Mouse (Mus musculus): ENCODE results near the gene Map7d1.

DNA sequence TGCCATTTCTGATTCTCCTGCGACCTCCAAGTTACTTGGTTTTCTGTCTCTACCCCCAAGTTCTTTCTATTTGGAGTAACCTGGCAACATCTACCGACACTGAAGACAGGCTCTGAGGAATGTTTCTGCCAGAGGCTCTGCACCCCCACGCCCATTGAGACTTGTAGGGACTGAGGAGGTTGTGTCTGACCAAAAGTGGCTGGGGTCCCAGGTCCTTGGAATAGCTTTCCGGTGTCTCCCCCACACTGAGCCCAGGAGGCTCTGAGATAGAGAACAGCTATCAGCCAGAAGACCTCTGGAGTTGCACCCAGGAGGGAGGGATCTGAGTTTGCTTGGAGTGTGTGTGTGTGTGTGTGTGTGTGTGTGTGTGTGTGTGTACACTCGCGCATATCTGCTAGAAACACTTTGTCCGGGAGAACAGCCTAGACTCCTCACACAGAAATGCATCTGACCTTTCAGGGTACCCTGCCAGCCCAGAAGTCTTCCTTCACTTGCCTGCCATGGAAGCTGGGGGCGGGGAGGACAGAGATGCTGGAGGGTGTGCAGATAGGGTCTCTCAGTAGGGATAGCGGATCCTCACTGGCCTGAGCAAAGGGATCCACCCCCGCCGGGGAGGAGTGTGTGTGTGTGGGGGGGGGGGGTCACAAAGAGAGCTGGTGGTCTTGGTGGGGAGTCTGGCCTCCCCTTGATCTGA lies 31.3 kb upstream of the Map7d1 start:
- TF ChIP-seq POLR2A (IDR thresholded peaks at IDR 0.05; ENCODE audit: borderline replicate concordance, insufficient read depth, low read length) (no peak), CTCF (IDR thresholded peaks at IDR 0.05; ENCODE audit: borderline replicate concordance, insufficient read depth, low read depth, low read length) (no peak)

Measured in cerebellum, adult 2 months (tissue).